17 mouse cellular contexts compared by ENCODE assay signal in the genomic region with DNA sequence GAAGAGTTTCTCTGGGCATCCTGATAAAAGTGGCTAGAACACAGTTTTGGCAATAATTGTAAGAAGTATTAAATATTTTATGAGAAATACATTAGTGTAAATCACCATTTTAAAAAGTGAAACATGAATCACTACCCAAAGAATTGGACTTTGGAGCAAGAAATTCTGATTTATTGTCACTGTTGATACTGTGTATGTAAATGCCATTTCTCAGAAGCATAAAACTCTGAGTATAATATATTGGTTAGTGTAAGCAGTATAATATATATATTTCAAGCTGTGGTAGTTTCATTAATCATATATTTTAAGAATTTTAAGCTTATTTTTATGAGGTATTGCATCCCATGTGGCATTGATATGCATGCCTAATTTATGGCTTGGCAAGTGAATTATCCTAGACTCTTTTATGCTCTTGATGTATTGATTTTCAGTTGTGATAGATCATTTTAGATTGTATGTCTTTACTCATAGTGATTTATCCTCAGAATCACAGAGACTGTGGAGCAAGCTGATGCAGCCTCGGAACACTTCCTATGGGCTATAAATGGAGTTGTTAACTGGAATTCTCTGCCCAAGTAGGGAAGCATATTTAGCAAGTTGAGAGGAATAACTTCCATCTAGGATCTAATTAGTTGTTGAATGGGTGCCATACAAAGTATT.
"Had no signal": no experiment of that assay in that cellular context is flagged by ENCODE, and none has a peak within 500 bp of the region (broad histone marks: within the 10 kb centered on the region; RNA-seq: fewer than 3 reads in every experiment).

No protein-coding gene starts in this region.

- H3K4me2 ChIP-seq: lung, embryonic 14.5 days; midbrain, embryonic 11.5 days; midbrain, embryonic 13.5 days; midbrain, embryonic 15.5 days; neural tube, embryonic 13.5 days had no signal

- H3K9ac ChIP-seq: liver, embryonic 14.5 days; lung, embryonic 14.5 days; midbrain, embryonic 13.5 days; midbrain, embryonic 15.5 days; neural tube, embryonic 13.5 days had no signal

- H3K4me3 ChIP-seq: midbrain, embryonic 13.5 days; midbrain, embryonic 15.5 days; neural tube, embryonic 13.5 days had no signal

- ATAC-seq: midbrain, embryonic 13.5 days; midbrain, embryonic 15.5 days had no signal

- H3K27ac ChIP-seq: liver, embryonic 14.5 days; midbrain, embryonic 13.5 days; midbrain, embryonic 15.5 days; neural tube, embryonic 13.5 days had no signal

- H3K36me3 ChIP-seq: midbrain, embryonic 13.5 days; midbrain, embryonic 15.5 days; neural tube, embryonic 13.5 days had no signal

- H3K27me3 ChIP-seq: midbrain, embryonic 13.5 days; midbrain, embryonic 15.5 days; neural tube, embryonic 13.5 days had no signal

- H3K4me1 ChIP-seq: midbrain, embryonic 13.5 days; midbrain, embryonic 15.5 days; neural tube, embryonic 13.5 days had no signal

- DNase-seq: lung, adult 18-20 months; lung, embryonic 14.5 days; lung, postnatal 10 days; lung, postnatal 4 days; retina, postnatal 1 day; right cerebral cortex, adult 18-20 months; right cerebral cortex, postnatal 25 days; right cerebral cortex, postnatal 4 days; spleen, adult 18-20 months; thymus, adult 18-20 months; thymus, postnatal 14 days; thymus, postnatal 36 days had no signal

- H3K9me3 ChIP-seq: midbrain, embryonic 13.5 days; midbrain, embryonic 15.5 days; neural tube, embryonic 13.5 days had no signal
